Mouse (Mus musculus) spleen, postnatal 14 days (tissue): ENCODE results near the gene Oat.

Experiments used
- DNase-seq, 2 experiments: peaks; one replicate each; pipeline ENCODE4 v3.0.0; 2021 to 2022; ENCODE audit warnings: low spot score in 2 of 2

Oat gene

DNA sequence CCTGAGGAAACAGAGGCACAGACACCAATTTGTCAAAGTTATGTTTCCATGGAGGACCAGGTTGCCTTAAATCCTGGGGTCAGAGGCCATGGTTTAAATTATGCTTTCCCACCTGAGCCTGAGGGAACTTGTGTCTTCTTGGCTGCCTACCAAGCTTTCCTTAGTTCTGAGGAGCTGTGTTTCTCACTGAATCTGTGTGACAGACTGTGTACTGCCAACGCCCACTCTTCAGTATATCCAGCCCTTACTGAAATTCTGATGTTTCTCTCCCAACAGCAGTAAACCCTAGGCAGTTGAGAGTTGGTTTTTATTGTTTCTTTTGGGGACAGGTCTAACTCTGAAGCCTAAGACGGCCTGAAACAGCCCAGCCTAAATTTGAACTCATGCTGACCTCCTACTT, 17.6 kb upstream of the Oat start:
- DNase-seq = no peak

DNA sequence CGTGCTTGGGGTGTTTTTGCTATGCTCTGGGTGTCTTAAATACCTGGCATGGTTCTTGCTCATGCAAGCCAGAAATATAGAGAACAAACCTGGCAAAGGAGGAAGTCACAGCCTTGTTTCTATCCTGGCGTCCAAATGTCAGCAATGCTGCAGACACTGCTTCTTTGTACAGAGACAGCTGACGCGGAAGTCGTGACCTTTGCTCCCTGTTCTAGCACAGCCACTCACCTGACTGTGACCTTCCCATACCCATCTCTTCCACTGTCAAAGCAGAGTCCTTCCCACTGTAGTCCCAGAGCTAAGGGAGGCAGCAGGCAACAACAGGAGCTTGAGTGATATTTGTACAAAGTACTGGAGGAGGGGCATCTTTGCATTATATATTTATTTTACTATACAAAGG, 13.4 kb upstream of the Oat start:
- no peak for DNase-seq

DNA sequence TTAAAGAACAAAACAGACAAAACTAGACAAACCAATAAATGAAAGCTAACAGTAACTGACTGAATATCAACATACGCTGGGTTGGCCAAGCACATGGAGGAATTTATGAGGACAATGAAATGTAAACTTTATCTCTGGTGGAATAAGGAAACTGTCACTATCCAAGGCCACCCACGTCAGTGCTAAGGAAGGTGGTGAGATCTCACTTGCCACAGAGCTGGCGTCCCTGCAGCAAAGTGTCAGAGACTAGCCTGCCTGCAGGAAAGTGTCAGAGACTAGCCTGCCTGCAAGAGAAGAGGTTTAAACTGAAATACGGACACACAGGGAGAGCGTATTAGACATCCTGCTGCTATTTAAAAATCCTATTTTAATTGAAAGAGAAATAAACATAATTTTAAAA, 11.0 kb upstream of the Oat start:
- DNase-seq = no peak

DNA sequence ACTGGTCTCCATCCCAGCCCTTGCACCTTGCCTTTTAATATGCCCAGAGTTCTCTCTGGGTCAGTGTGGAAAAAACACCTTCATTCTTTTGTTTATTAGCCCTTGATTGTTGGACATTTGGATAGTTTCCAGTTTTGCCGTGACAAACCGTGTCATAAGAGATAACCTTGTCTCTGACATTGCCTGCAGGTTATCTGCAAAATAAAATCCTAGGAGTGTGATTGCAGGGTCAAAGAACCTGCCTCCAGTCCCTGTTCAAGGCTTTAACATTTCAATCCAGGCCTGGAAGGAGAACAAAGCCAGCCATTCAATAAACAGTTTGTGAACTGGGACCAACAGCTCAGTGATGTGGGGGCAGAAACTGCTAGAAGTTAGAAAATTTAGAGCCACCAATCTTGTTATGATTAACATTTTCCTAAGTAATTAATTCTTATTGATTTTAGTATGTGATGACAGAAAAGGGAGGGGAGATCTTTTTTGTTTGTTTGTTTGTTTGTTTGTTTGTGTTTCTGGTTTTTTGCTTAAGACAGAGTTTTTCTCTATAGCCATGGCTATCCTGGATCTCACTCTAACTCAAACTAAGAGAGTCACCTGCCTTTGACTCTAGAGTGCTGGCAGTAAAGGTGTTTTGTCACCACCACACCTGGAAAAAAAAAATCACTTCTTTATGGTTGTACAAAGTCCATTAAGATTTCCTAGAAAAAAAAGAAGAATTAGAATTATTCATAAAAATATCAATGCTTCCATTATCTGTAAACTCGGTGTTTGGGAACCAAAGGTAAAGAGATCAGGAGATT, 9.7 kb upstream of the Oat start:
- no peak for DNase-seq

DNA sequence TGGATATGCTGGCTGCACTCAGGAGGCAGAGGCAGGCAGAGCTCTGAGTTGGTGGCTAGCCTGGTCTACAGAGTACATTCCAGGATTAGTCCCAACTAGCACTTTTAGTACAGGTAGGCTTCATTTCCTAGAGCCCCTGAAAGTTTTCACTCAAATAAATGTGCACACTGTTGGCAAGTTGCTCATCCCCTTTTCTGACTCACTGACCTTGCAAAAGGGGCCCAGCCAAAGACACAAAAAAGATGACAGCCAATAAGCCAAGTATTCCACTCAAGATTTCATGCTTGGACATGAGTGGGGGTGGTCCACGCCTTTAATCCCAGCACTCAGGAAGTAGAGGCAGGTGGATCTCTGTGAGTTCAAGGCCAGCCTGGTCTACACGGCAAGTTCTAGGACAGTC, 5.2 kb upstream of the Oat start:
- no peak for DNase-seq

DNA sequence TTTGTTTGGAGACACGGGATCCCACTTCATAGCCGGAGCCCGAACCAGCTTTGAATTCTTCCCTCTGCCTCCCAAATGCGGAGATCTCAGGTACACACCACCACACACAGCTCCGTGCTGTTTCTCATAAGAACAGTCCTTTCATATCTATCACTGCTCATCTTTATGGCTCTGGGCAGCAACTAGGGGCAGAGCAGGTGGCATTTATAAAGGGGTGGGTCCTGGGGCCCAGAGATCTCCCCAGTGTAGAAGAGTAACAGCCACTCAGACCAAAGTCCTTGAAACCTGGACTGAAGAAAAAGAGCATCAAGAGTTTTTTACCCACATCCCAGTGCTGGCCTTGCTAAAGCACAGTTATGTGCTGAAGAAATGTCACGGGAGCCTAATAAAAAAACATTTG, 4.3 kb upstream of the Oat start:
- no peak for DNase-seq

DNA sequence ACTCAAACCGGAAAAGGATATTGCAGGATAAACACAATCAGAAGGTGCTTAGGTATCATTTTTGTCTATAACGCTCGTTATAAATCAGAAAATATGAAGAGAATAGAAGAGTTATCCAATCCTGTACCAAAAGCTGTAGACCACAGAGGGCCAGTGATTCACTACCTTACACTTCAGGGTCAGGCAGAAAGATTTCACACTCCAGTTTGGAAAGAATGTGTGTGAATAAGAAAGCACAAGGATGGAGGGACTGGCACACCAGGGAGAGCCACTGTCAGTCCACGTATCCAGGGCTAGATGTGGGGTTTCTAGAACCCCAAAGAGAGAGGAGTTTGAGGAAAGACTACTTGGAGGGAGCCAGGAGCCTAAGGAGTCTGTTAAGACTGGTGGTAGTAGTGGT, 693 bp upstream of the Oat start:
- DNase-seq = no peak

DNA sequence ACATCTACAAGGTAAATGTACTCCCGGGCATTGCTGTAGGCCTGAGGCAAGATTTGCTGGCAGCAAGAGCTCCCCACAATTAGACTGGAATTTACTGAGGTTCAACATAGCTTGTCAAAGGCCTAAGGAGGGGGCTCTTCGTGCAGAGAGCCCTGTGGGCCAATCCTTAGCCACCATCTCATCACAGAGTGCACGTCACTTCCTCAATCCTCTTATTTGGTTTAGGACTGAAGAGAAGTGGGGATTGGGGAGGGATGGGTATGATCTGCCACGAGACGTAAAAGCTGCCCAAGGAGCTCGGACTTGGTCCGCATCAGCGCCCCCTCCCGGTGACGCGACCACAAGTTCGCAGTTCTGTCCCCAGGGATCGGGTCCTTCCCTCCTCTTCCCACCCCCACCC, 575 bp downstream of the Oat start:
- DNase-seq = peak; percentile 62 to 75

DNA sequence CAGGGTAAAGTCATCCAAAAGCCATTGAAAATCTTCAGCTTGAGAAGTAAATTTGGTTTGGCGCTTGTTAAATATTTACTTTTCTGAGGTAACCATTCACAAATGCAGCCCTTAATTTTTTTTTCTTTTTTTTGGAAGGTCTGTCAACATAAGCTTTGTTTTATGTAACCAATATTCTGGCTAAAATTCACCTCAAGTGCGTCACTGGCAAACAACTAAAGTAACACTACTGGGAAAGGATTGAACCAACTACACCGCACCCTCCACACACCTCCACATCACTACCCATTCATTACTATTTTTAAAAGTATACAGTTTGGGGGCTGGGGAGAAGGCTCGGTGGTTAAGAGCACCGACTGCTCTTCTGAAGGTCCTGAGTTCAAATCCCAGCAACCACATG, 1.6 kb downstream of the Oat start:
- no peak for DNase-seq

DNA sequence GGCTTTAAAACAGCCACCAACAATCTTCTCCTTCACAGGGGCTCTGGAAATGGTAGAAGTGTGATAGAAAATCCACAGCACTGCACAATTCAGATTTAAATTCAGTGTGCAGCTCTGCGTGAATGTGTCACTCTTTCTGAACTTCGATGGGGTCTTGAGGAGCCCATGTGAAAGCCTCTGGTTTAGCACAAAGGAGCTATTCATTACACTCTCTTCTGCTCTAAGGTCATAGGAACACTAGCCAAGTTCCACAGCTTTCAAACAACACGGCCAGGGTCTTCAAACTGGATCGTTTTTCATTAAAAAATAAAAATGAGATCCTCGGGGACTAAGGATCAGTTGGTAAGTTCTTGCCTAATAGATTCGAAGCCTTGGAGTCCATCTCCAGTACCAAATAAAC, 3.0 kb downstream of the Oat start:
- DNase-seq = no peak

DNA sequence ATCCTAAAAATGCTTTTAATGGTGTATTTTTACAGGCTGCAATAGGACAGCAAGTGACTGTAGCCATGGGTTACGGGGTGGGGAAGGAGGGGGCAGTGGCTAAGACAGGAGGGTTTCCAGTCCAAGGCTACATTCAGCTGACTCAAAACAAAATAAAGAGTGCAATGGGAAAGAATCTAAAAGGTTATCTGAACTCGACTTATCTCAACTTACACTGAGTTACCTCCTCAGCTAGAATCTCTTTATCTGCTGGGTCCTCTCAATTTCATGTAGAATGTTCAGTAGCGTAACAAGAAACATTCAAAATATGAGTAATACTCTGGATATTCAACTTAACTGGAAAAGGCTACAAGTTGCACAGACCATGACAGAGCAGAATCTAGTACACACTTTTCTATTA, 3.5 kb downstream of the Oat start:
- no peak for DNase-seq

DNA sequence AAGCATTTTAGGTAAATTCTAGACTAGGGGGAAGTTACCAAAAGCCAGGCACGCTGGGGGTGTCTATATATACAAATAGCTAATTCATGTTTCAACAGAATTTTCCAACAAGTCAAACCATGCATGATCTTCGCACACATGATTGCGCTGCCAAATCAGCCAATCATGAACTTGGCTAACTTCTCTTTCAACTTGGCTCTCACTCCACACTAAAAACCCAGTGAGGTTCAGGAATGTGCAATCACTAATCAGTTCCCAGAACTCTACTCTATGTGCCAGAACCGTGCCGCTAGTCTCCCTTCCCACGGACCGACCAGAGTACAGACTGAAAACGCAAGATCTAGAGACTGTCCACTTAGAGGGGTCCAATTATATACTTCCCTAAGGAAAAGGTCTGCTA, 4.7 kb downstream of the Oat start:
- DNase-seq = no peak

DNA sequence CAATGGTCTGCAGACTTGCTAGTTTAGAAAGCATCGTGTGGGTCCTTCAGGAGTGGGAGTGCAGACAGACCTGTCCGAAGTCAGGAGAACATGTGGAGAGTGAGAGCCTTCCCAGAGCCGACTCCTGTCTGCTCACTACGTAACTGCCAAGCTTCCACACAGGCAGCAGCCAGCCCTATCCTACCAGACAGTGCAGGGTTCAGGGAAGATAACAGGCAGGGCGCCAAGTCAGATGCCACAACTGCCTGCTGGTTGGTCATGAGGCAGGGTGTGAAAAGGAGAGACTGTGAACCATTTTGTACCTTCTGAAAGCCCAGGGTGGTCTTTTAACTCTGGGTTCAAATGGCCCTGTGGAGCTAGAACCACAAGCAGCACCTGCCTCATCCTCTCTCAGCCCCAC, 6.1 kb downstream of the Oat start:
- DNase-seq = no peak

DNA sequence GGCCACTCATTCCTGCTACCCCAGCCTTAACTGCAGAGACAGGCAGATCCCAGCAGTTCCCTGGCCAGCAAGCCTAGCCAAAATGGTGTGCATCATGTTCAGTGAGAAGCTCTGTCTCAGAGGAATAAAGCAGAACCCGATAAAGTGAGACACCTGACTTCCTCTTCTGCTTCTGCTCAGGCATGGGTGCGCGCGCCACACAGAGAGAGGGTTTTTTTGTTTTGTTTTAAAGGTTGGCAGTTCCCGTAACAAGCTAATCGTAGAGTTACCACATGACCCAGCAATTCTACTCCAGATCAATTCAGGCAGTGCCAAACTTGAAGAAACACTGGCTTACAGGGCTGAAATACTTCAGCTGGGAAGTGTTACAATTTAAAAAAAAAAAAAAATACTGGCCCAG, 7.4 kb downstream of the Oat start:
- peak; percentile 30 to 43 for DNase-seq

DNA sequence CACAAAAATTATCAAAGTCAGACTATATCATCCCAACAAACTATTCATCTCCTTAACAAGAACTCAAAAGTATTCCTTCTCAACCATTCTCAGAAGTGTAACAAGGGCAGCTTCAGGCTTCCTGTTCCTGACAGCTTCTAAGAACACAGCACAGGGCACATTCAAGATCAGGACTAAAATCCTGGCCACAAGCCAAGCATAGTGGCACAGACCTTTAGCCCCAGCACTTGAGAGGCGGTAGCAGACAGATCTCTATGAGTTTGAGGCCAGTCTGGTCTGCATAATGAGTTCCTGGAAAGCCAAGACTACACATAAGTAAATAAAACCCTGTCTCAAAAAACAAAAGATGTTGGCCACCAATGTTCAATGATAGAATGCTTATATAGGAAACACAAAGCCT, 10.4 kb downstream of the Oat start:
- DNase-seq = no peak

DNA sequence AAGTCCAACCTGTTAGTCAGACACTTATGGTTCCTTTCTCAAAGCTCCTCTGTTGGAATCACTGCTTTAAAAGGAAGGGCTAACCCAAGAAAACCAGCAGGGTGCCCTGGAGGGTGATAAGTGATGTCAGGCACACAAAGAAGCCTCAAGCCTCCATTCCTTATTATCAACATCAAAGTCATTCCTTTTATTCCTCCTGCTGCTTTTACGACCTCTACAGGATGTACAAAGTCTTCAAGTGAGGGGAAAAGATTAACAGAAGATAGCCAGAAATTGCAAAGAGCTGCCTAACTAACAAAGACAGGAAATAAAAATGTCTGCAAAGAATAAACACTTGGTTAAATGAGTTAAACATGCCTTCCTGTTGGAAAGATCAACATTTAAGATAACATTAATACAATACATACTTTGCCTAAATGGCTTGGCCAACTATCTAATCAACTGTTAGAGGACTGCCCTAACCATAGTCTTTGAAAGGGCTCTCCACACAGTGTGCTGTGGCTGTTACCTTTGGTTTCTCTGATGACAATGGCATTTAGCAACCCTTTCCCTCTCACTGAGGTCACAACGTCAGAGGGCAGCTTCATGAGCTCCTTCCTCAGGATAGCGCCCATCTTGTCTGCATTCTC, 16.9 kb downstream of the Oat start:
- DNase-seq = no peak

DNA sequence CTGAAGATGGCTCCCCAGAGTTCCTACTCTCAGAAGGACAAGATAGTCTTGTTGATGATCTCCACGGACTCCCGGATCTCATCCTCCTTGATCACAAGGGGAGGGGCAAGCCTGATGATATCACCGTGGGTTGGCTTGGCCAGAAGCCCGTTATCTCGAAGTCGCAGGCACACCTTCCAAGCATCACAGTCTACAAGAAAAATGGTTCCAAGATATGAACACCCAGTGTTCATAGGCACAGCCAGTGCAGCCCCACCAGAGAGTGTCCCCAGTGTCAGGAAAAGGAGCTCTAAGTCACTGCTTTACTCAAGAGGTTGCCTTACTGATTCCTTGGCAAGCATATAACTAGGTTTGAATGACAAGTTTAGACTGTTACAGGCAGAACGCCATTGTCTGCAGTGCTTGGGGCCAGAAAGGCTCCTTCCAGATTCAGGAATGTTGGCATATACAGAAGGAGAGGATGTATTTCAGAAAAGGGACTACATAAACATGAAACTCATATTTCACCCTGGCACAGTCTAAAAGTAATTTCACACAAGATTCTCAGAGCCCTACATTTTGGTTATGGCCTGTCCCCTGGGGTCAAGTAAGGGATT, 18.0 kb downstream of the Oat start:
- DNase-seq = no peak

DNA sequence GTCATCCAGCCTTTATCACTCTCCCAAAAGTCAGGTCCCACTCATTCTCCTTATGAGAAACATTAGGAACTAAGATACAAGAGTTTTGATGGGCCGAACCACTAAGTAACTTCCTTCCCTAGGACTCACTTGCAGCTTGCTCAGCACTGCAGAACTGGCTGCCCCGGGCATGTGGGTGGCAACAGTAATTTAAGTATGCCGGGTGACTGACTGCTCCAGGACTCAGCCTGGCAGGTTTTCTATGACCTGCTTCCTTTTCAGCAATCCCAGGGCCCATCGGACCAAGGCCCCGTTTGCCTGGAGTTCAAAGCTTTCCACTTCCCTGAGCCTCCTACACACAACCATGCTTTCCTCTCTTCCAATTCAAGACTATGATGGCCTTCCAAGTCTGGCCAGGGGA, 19.6 kb downstream of the Oat start:
- no peak for DNase-seq

DNA sequence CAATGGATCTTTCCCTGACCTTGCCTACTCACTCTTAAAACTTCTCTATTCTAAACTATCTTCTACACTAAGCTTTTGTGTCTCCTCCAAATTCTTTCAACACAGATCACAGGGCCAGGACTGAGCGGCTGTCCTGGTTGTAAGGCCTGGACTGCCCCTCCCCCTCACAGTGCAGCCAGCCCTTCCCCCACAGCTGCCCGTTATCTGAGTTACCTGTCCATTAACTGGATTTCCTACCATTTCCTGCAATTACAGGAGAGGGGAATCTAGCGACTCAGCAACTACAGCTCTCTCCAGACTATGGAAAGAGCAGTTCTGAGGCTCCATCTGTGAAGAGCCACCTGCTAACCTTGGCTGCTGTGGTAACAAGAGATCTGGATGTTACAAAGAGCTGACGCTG, 20.3 kb downstream of the Oat start:
- DNase-seq = no peak

DNA sequence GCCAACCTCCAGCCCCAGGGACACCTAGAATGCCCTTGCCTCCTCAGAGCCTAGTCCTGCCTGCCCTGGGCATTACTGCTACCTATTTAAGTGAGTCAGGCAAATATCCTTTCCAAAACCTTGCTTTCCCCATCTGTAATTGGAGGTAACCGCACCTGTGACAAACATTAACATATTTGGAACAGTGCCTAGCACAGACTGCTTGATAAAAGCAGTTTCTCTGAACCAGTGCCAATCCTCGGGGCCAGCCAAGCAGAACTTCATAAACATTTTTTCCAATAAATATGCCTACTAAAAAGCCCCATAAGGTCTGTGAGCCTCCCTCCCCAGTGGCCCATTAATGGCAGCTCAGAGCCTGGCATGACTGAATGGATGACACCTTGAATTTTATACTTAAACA, 22.1 kb downstream of the Oat start:
- DNase-seq = no peak

DNA sequence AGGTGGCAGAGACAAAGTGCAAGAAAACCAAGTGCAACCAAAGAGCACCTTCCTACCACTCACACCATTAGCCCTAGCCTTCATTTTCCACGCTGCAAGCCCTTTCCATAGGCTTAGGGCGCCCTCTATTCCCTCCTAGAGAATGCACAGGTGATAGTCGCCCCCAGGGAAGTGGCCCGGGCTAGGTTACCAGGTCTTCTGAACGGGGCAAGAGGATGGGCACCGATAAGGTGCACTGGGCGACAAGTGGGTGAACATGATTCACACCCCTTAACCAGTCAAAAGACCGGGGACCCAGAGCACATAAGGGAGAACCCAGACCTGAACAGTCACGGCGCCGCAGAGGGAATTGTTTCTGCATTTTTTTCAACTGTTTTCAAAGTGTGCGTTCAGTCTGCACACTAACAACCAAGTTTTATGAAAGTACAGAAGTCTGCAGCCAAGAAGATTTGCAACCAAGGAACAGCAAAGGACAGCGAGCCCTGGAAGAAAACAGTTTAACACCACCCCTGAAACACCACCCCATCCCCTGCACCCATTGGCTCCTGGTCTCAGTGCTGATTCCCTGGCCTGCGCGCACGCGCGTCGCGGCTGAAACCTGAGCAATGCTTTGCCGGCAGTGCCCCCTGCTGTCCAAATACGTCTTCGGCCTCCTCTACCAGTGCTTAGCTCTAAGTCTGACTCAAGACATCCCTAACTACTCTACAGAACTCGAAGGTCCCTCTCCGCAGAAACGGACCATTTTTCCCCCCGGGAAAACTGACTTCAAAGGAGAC, 24.7 kb downstream of the Oat start:
- DNase-seq = peak; percentile 86 to 89

DNA sequence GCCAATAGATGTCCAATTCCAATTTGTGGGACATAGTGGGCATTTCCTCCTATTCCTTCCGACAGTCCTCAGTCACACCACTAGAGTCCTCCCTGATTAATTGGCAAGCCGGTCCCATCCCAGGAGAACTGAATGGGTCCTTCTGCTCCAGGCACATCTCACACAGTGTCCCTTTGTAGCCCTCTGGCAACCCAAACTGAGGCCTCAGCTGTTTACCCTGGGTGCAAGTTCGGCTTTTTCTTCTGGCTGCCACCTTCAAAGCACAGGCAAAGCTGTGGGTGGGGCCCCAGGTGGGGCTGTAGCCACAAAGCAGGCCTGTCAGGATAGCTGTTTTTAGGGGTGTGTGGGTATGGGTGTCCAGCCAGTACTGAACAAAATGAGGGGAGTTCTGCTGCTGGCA, 29.1 kb downstream of the Oat start:
- DNase-seq = no peak

DNA sequence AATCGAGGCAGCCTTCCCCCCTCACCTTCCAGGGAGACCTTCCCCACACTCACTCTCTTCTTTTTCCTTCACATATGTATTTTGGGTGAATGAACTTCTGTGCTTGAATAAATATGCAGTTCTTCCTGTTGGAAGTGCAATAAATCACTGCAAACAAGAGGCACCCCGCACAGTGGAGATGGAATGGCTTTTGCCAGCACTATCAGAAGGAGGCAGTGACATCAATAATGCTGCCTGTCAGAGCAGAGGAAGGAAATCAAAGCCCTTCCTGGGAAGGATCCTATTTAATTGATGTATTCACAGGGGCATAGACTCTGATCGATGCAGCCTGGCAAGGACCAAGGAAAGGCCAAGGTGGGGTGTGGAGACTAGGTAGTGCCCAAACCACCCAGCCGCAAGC, 33.8 kb downstream of the Oat start:
- DNase-seq = no peak
